Mouse (Mus musculus) T-cell, adult 2 months (primary cell): Measurements from ENCODE around the gene Gm49027.
"Not testable (repeated sequence)": the region's sequence is repeated elsewhere in the genome, so short reads cannot be mapped to it uniquely, and the experiment has no call there.

ENCODE experiments used
- DNase-seq: peaks from one replicate; pipeline ENCODE4 v3.0.0; 2022; ENCODE audit warnings: low spot score

Gm49027 gene

GRCm38 (mm10) chr5:123525281-123525680 lies at the start of gene Gm49027:
TSS of gene Gm49027 (minus strand) at chr5:123525488.
- DNase-seq: no peak

DNA sequence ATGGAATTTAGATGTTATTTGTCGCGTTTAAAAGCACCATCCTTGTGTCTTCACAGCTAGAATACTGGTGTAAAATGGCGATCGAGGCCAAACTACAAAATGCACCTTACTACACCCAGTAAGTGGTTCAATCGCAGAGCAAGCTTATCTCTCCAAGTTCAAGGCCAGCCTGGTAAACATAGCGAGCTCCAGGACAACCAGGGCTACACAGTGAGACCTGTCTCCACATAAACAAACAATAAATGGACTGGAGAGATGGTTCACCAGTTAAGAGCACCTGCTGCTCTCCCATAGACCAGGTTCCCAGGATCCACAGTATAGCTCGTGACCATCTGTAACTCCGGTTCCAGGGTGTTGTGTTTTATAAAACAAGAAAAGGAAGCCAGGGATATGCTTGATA lies 48.1 kb upstream of the Gm49027 start:
- DNase-seq: no peak

- DNase-seq: peak; percentile 98
These were observed 47.3 kb upstream of the Gm49027 start, which contains the start of gene Vps33a for GRCm38 (mm10) chr5:123572357-123573186. TSS of gene Vps33a (minus strand) at chr5:123573038.

DNA sequence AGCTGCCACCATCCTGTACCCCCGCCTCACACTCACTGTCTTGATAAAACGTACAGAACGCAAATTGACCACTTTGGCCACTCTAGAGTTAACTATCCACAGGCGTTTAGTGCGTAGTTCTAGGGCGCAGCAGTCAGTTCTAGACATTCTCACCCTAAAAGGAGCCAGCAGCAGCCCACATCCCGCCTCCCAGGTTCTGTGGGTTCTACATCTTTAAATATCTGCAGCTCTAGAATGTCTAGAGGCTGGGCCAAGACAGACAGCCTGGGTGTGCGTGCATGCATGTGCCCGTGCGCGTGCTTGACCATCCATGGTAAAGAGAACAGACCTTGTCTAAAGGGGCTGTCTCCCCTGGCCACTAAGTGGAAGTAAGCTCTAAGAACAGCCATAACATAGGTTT lies 35.8 kb upstream of the Gm49027 start:
- DNase-seq: no peak

DNA sequence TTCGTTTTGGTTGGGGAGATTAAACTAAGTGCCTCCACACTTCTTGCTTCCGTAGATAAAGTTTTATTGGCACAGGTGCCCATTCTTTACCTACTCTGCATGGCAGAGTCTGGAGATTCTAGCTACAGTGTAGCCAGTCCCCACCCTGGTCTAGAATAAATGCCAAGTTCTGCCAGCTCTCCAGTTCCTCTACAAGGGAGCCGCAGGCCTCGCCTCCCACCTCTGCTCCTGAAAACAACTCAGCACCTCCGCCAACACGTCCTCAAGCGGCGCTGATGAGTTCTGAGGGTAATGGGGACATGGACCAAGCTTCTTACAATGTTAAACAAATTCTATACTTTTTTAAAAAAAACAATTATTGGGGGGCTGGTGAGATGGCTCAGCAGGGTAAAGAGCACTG lies 34.3 kb upstream of the Gm49027 start:
- DNase-seq: no peak

GRCm38 (mm10) chr5:123556451-123556850 lies 31.2 kb upstream of the Gm49027 start:
- no peak for DNase-seq

GRCm38 (mm10) chr5:123555693-123556092 lies 30.4 kb upstream of the Gm49027 start:
- no peak for DNase-seq

DNA sequence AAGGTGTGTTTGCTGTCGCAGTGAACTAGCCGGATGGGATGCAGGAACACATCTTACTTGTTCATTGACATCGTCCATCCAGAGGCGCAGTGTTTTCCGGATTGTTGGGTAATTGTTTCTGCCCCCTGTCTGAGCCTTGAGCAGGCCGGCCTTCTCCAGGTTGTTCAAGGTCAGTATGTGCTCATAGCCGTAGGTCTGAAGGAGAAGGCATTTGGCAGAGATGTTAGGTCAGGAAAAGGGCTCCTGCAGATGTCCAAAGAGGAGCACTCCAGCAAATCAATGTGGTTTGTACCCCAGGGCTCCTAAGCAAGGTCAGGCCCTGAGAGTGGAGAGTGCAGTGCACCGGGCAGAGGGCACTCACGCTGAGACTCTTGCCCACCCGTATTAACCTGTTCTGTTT lies 8.5 kb upstream of the Gm49027 start:
- DNase-seq: no peak

- no peak for DNase-seq
These were observed 4.8 kb upstream of the Gm49027 start for GRCm38 (mm10) chr5:123530056-123530455.

DNA sequence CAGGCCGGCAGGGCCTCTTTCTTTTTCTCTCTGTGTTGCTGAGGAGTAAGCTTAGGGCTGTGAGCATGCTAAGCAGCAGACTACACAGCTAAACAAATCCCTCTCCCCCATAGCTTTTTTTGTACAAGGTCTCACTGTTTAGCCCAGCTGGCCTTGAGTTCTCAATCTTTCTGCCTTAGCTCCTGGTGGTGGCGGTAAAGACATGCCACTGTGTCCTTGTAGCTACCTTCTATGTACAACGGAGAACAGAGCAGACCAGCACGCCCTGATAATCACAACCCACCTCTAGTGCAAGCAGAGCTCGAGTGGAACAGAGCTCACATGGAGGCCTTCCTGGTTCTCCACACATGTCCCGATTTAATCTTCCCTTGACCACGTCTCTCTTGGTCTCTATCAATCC lies 3.4 kb upstream of the Gm49027 start:
- DNase-seq: no peak

DNA sequence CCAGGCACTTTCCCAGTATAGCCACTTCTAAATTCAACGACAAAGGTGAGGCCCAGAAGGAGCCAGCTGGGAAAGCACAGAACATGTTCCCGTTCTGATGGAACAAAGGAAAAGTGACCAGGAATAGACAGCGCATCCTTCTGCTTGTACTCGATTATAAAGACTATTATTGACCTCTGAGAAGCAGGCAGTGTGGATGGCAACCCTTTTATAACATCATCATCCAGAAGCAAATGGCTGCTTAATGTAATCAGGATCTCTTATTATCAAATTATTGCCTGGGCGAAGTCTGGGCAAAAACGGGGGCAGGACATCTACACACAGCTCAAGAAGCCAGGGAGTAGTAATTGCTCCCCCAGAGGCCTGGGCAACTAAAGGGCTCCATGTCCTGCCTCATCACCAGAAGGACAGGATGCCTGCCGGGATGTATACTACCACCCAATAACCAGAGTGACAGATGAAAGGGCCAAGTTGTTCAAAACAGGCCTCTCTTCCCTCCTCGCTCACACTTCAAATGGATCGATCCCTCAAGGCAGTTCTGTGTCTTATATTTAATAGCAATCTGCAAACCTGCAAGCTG lies 718 bp upstream of the Gm49027 start:
- DNase-seq: no peak

- DNase-seq: no peak
These were observed 916 bp downstream of the Gm49027 start for GRCm38 (mm10) chr5:123524393-123524750.

DNA sequence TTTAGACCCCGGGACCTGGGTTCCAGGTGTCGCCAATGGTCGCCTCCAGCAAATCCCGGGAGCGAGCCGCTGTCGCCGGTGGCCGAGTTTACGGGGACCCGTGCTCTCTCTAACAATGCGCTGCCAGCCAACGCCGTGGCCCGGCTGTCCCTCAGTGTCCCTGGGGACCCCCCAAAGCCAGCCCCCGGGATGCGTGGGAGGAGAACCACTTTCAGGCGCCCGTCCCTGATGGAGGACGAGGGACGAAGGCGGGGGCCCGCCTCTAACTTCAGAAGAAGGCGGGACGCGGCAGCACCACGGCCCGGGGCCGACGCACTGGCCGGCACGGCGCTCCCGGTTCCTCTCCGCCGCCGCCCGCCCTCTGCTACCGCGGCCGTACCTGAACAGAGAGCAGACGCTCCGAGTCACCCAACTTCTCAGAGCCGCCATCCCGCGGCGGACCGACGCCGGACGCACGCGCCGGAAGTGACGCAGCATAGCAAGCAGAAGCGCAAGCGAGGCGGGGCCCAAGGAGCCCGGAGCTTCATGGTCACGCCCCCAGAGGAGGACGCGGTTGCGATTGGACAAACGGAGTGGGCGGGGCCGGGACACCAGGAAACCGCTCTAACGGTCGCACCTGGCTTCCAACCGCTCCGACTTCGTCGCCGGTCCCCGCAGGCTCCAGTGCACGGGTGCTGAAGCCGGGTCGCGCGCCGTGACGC lies 1.4 kb downstream of the Gm49027 start, which contains the start of gene Diablo:
Gene Diablo, minus strand, starts transcription at position 485 of the 701 bp plus-strand sequence.
- DNase-seq: peak; percentile 98

DNA sequence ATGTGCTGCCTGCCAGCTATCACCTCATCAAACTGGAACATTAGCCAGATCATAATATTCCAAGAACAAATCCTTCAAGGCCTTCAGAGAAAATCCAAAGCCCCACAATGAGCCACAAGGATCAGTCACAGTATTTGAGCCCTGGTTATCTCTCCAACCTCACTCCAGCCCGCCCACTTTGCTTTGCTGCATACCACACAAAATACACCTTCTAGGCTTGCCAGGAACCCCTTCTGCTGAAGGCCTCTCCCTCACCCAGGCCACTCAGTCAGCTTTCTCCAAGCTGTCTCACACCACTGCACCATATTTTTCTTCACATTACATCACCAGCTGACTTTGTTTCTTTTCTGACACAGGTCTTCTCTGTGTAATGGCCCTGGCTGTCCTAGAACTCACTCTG lies 3.1 kb downstream of the Gm49027 start:
- no peak for DNase-seq

DNA sequence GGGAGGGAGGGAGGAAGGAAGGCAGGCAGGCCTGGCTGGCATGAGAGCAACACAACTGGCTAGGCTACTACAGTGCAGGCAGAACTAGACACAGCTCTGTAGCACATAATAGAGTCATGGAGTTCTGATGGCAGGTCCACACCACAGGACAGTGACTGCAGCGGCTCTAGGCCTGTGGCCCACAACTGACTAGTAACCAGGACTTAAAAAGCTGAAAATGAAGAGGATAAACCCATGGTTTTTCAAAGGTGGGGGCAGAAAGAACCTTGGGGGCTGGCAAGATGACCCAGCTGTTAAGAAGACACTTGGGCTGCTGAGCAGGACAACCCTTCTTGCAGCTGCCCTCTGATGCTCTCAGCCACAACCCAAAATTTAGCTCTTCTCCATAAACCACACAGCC lies 3.7 kb downstream of the Gm49027 start:
- no peak for DNase-seq

GRCm38 (mm10) chr5:123520666-123521065 lies 4.6 kb downstream of the Gm49027 start:
- no peak for DNase-seq

GRCm38 (mm10) chr5:123514871-123515270 lies 10.4 kb downstream of the Gm49027 start:
- DNase-seq: no peak

DNA sequence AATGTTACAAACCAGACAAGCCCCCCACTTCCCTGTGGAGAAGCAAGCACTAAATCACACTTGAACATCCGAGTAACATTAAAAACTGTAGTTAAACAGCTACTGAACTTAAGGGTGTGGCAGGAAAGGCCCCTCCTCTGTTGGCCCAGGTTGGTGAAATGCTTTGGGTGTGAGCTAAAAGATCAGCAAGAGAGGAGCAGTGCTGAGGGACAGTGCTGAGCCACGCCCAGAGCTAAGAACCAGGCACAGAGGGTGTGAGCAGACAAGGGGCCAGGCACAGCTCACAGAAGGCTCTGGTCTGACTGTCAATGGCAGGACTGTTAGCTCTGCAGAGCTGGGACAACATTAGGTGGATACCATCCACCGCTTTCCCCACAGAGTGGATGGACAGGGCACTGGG lies 13.2 kb downstream of the Gm49027 start:
- DNase-seq: no peak

- DNase-seq: not testable (repeated sequence)
These were observed 13.9 kb downstream of the Gm49027 start for GRCm38 (mm10) chr5:123511426-123511825.

DNA sequence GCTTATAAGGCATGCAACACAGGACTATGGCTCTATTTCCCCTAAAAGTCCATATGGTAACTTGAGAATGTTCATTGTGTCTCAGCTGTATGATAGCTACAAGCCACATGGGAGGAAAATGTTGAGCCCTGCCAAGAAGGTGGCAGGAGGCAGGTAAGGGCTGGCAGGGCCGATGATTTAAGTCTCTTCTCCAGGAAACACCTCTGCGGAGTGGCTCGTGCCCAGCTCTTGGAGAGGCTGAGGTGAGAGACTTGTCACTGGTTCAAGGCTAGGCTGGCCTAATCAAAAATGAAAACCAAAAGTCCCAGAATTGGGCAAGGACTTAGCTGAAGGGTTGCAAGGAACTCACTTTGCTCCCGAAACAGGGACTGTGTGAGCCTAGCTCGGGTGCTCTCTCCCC lies 15.1 kb downstream of the Gm49027 start, which contains the start of gene B3gnt4:
Gene B3gnt4, plus strand, starts transcription at position 301 of the 400 bp plus-strand sequence.
- DNase-seq: no peak

DNA sequence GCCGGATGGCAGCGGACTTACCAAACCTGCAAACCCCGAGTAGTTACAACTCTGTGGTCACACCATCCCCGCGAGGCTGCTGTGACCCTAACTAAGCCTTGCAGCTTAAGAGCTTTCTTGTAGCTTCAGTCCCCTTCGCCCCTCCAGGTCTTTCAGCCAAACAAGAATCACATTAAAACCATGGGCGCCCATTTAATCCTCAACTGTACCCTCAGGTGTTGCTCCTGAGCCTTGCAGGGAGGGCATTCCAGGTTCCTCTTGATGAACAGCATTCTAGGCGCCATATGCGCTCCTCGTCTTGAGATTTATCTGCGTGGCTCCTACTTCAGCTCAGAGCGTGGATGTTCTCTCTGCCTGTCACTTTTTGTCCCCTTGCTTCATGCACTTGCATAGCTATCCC lies 16.4 kb downstream of the Gm49027 start:
- no peak for DNase-seq

GRCm38 (mm10) chr5:123507936-123508723 lies 17.2 kb downstream of the Gm49027 start:
- peak; percentile 67 for DNase-seq
